In the genomic region with DNA sequence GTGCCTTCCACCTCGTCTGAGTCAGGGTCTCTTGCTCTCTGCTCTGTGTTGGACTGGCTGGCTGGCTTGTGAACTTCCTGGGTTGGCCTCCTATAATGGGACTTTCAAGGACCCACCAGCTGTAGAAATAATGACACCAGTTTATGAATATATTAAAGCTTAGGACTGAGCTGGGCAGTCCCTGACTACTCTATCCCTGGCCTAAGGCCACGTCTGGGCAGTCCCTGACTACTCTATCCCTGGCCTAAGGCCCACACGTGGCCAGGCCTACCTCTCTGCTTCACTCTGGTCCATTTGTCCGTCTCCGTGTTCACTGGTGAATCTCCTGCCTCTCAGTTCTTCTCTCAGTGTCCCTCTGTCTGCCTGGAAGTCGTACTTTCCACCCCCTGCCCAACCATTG, we compare ENCODE assay signal across 27 mouse cellular contexts. TPM values are rescaled to one million over a fixed set of nuclear protein-coding genes. Genes with fewer than 3 reads are reported as not detected.
"Had no signal": no experiment of that assay in that cellular context is flagged by ENCODE, and none has a peak within 500 bp of the region (broad histone marks: within the 10 kb centered on the region; RNA-seq: fewer than 3 reads in every experiment).

No protein-coding gene starts in this region.

- H3K9me3 ChIP-seq: embryonic facial prominence, embryonic 10.5 days; embryonic facial prominence, embryonic 12.5 days; embryonic facial prominence, embryonic 15.5 days; forebrain, embryonic 12.5 days; forebrain, embryonic 13.5 days; forebrain, embryonic 15.5 days had no signal

- H3K4me3 ChIP-seq: embryonic facial prominence, embryonic 10.5 days; embryonic facial prominence, embryonic 12.5 days; embryonic facial prominence, embryonic 13.5 days; embryonic facial prominence, embryonic 15.5 days; erythroblast, embryonic 14.5 days; forebrain, embryonic 10.5 days; forebrain, embryonic 12.5 days; forebrain, embryonic 13.5 days; forebrain, embryonic 15.5 days; gastrocnemius, adult 2 months had no signal

- H3K27me3 ChIP-seq: embryonic facial prominence, embryonic 12.5 days; embryonic facial prominence, embryonic 13.5 days; embryonic facial prominence, embryonic 15.5 days; forebrain, embryonic 12.5 days; forebrain, embryonic 13.5 days; forebrain, embryonic 15.5 days had no signal

- H3K9ac ChIP-seq: embryonic facial prominence, embryonic 12.5 days; embryonic facial prominence, embryonic 13.5 days; embryonic facial prominence, embryonic 15.5 days; forebrain, embryonic 12.5 days; forebrain, embryonic 13.5 days; forebrain, embryonic 15.5 days; forebrain, postnatal 0 days had no signal

- H3K27ac ChIP-seq: embryonic facial prominence, embryonic 10.5 days; embryonic facial prominence, embryonic 12.5 days; embryonic facial prominence, embryonic 13.5 days; embryonic facial prominence, embryonic 15.5 days; forebrain, embryonic 10.5 days; forebrain, embryonic 12.5 days; forebrain, embryonic 13.5 days; forebrain, embryonic 15.5 days; gastrocnemius, adult 2 months had no signal

- H3K4me2 ChIP-seq: embryonic facial prominence, embryonic 12.5 days; embryonic facial prominence, embryonic 13.5 days; embryonic facial prominence, embryonic 15.5 days; forebrain, embryonic 12.5 days; forebrain, embryonic 13.5 days; forebrain, embryonic 15.5 days; heart, embryonic 11.5 days had no signal

- H3K36me3 ChIP-seq: embryonic facial prominence, embryonic 10.5 days; embryonic facial prominence, embryonic 12.5 days; embryonic facial prominence, embryonic 13.5 days; embryonic facial prominence, embryonic 15.5 days; forebrain, embryonic 10.5 days; forebrain, embryonic 12.5 days; forebrain, embryonic 15.5 days had no signal

- DNase-seq: cerebellum, adult 8-10 months; cerebellum, adult 9-10 months; cerebellum, adult 9-11 months; cerebellum, postnatal 10 days; cerebellum, postnatal 14 days; cerebellum, postnatal 25 days; cerebellum, postnatal 36 days; embryo, embryonic 11 days; forebrain, postnatal 0 days; gastrocnemius, adult 2 months; gastrocnemius, postnatal 10 days; gastrocnemius, postnatal 14 days; gastrocnemius, postnatal 25 days; gastrocnemius, postnatal 36 days; heart, adult 11 months; heart, adult 18-20 months had no signal

RNA-seq across cellular contexts. Expression of gene Mgst2, which starts 14.7 kb away (rescaled TPM):
- total RNA-seq: forebrain, postnatal 0 days had no signal
- polyA plus RNA-seq: erythroblast, embryonic 14.5 days; forebrain, embryonic 12.5 days; forebrain, embryonic 14.5 days had no signal
